Mouse (Mus musculus) embryonic facial prominence, embryonic 10.5 days (tissue): ENCODE data around the gene Dusp8. TPM values are rescaled to one million over a fixed set of nuclear protein-coding genes. Genes with fewer than 3 reads are reported as not detected.

Experiments
- DNase-seq: peaks from one replicate; pipeline ENCODE4 v3.0.0-alpha.2; 2017; ENCODE audit warnings: low spot score
- H3K27ac ChIP-seq: fragments of 300-500 bp; sonication (generic); replicated peaks from 2 replicates; pipeline ENCODE4 v1.5.1; 2016; ENCODE audit warnings: mild to moderate bottlenecking
- H3K27me3 ChIP-seq: fragments of 300-500 bp; sonication (generic); replicated peaks from 2 replicates; pipeline ENCODE4 v1.6.1; 2016; ENCODE audit warnings: low read depth, mild to moderate bottlenecking; ENCODE audit not compliant: poor library complexity, severe bottlenecking
- H3K36me3 ChIP-seq: fragments of 300-500 bp; sonication (generic); replicated peaks from 2 replicates; pipeline ENCODE4 v1.6.1; 2016; ENCODE audit warnings: mild to moderate bottlenecking, moderate library complexity
- H3K4me1 ChIP-seq: fragments of 300-500 bp; sonication (generic); 2 replicates; pipeline ENCODE4 v1.6.1; 2016
- H3K4me3 ChIP-seq: fragments of 300-500 bp; sonication (generic); 2 replicates; pipeline ENCODE4 v1.5.1; 2016; ENCODE audit warnings: mild to moderate bottlenecking, moderate library complexity
- H3K9me3 ChIP-seq: fragments of 300-500 bp; sonication (generic); 2 replicates; pipeline ENCODE4 v1.6.1; 2016; ENCODE audit warnings: mild to moderate bottlenecking
- WGBS: fragments of 180-500 bp; shearing (Covaris S2); methylation state at CpG from one replicate; pipeline ENCODE4 v1.1.7; 2016; 5-methylcytosine and 5-hydroxymethylcytosine counted together
- polyA plus RNA-seq: library from polyadenylated mRNA; unstranded; fragments of >200 nt; fragmentation: Nextera tagmentation; extraction: Ambion mirVana; gene quantifications from 2 replicates; pipeline ENCODE4 v1.2.1, GENCODE M21; 2016

The Dusp8 gene
- polyA plus RNA-seq, 1 experiment from 2014 or later = 3.2 TPM

DNA sequence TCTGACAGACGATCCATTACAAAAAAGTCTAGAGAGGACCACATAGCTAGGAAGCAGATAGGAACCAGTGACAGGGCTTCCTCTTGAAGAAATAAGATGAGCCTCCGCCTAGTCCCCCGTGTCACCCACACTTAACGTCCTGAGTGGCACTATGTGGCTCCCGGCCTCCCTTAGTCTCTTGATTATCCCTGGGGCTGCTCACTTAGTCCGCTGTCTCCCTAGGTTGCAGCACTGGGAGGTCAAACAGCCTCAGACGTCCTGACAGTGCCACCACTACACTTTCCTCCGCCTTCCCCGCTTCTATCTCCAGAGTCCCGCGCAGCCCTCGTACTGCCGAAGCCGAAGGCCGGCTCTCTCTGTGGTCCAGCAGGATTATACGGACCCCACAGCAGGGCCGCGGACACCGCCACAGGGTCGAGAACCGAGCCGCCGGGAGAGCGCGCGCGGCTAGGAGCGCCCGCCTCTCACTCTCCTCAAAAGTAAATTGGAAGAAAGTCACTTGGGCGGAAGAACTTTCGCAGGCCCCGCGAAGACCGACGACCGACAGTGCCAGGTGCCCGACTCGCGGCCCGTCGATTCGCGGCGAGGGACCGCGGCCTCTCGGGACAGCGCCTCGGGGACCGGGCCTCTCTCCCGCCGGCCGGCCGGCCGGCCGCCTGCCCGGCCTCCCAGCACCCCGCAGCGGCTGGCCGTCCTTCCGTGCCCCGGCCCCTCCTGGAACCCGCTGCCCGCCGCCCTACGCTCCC, 35.3 kb downstream of the Dusp8 start:
- 1% methylated on average over 66 of the region's 66 CpGs for WGBS
- Histone ChIP-seq H3K27me3 (no peaks in the 10 kb centered on the region), H3K4me3 (peak overlapping the region; percentile 97), H3K9me3 (no peaks in the 10 kb centered on the region), H3K4me1 (peaks cover 26% of the 10 kb centered on the region), H3K27ac (peak overlapping the region; percentile 87), H3K36me3 (peaks cover 30% of the 10 kb centered on the region)
- DNase-seq = peak; percentile 9

DNA sequence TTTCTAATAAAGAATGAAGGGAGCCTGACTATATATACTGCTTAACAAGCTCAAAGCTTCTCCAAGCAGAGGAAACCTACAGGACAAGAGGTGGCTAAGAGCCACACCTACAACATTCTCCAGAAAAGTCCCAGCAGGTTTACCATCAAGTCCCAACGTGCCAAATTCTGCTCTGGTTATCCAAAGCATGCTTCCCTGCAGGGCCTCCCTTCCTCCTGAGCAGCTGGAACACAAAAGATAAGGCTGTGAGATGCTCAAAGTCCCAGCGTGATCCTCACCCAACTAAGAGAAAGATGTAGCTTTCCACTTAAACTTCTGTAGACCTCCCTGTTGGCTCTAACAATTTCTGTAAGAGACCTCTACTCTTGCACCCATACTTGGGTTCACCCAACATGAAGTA, 36.6 kb downstream of the Dusp8 start:
- Histone ChIP-seq H3K27me3 (no peaks in the 10 kb centered on the region), H3K4me3 (peak overlapping the region; percentile 97; the same call in 1 of the 2 replicates), H3K4me1 (peaks cover 26% of the 10 kb centered on the region), H3K36me3 (peaks cover 39% of the 10 kb centered on the region), H3K9me3 (no peaks in the 10 kb centered on the region), H3K27ac (no peak overlapping the region)
- DNase-seq = no peak
- WGBS = 72% methylated on average over 2 of the region's 2 CpGs

DNA sequence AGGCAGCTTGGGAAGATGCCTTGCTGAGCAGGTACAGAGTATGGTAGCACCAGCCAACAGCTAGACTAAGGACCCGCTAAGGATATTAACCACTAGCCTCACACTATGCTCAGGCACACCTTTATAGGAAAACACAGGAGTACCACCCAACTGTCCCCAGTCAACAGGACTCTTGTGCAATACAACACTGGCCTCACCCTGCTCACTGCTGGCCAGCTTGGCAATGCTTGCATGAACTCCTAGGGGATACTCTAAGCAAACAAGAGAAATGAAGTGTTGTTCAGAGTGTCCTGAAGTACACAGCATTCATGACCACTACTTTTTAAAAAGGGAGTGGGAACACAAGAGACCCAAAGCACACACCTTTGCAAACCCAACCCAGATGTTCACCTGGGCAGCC, 38.5 kb downstream of the Dusp8 start:
- Histone ChIP-seq H3K36me3 (peaks cover 50% of the 10 kb centered on the region), H3K27ac (no peak overlapping the region), H3K4me1 (peaks cover 26% of the 10 kb centered on the region), H3K27me3 (no peaks in the 10 kb centered on the region), H3K9me3 (no peaks in the 10 kb centered on the region), H3K4me3 (no peak overlapping the region)
- 89% methylated on average over 1 of the region's 1 CpGs for WGBS
- DNase-seq = no peak

DNA sequence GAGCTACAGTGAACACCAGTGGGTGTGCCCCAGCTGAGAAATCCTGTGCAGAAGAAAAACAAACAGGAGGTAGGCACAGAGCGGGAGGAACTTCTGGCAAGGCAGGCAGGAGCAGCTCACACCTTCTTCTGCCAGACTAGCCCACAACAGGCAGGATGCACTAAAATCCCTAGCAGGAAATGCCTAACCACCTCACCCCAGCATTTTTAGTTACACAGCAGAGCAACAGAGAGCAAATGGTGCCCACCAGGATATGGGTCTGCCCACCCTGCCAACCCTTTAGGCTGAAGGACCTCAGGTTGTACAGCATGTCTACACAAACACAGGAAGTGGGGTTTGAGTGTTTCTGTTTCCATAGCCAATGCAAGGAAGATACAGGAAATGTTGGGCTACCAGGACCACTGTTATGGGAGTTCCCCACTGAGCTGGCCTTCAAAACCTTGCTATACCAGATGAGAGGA, 39.0 kb downstream of the Dusp8 start:
- no peak overlapping the region for H3K27ac ChIP-seq
- no peaks in the 10 kb centered on the region for H3K27me3 ChIP-seq
- H3K36me3 ChIP-seq = peaks cover 54% of the 10 kb centered on the region
- peaks cover 25% of the 10 kb centered on the region for H3K4me1 ChIP-seq
- WGBS = 70% methylated on average over 1 of the region's 1 CpGs
- H3K4me3 ChIP-seq = no peak overlapping the region
- no peaks in the 10 kb centered on the region for H3K9me3 ChIP-seq
- no peak for DNase-seq

DNA sequence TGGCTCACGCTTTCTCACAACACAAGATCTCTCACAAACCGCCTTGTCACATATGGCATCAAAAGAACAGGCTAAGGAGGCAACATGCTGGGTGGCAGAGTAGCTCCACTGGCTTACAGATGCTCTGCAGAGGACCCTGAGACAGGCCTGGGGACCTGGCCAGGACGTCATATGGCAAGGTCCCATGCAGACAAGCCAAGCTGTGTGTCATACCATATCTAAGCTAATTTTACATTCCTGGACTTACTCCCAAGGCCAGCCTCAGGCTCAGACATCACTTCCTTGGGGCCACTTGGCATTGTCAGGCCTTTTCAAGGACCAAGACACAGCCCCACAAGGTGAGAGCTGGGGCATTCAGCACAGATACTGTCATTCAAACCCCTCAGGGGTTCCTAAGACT, 40.2 kb downstream of the Dusp8 start:
- no peak overlapping the region for H3K4me3 ChIP-seq
- H3K27me3 ChIP-seq = no peaks in the 10 kb centered on the region
- 88% methylated on average over 3 of the region's 3 CpGs for WGBS
- no peaks in the 10 kb centered on the region for H3K9me3 ChIP-seq
- H3K27ac ChIP-seq = no peak overlapping the region
- no peak for DNase-seq
- H3K4me1 ChIP-seq = peaks cover 20% of the 10 kb centered on the region
- H3K36me3 ChIP-seq = peaks cover 59% of the 10 kb centered on the region

DNA sequence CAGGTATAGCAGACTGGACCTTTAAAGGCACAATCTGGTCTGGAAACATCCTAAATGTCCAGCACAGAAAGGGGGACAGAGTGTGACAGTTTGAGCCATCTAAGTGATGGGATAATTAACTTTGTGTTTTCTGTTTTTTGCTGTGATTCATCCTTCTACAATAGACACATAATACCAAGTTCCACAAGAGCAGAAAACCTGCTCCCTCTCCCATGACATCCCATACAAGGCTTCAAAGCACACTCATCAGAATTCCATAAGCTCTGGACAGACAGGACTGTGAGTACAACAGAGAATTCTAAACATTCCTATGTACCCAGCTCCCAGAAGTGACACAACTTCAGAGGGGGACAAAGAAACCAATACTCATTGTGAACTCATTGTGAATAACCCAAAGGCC, 45.1 kb downstream of the Dusp8 start:
- Histone ChIP-seq H3K4me3 (no peak overlapping the region), H3K4me1 (0 out of 2 replicates have a peak, but pooled peaks cover under 1% of the 10 kb centered on the region), H3K27ac (no peak overlapping the region), H3K27me3 (no peaks in the 10 kb centered on the region), H3K9me3 (no peaks in the 10 kb centered on the region), H3K36me3 (peaks cover 54% of the 10 kb centered on the region)
- DNase-seq = no peak

DNA sequence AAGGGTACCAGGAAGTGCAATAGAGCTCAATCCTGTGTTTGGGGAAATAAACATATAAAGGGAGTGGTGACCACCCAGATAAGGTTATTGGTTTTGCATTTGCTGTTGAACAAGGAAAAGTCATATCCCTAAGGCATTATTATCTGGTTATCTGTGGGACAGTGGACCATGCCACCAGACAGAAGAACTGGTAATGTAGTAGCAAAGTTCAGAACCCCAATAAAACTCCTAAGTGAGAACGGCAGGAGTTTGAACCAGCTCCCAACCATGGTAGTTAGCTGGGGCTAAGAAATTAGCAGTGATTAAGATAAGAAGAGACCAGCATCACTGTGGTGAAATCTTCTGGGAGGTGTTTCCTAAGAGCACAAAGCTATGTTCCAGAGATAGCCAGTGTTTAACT, 49.7 kb downstream of the Dusp8 start:
- Histone ChIP-seq H3K4me1 (peaks cover 6% of the 10 kb centered on the region; the same call in 1 of the 2 replicates), H3K27ac (no peak overlapping the region), H3K9me3 (no peaks in the 10 kb centered on the region), H3K36me3 (peaks cover 29% of the 10 kb centered on the region), H3K27me3 (no peaks in the 10 kb centered on the region), H3K4me3 (no peak overlapping the region)
- 97% methylated on average over 1 of the region's 1 CpGs for WGBS
- no peak for DNase-seq

DNA sequence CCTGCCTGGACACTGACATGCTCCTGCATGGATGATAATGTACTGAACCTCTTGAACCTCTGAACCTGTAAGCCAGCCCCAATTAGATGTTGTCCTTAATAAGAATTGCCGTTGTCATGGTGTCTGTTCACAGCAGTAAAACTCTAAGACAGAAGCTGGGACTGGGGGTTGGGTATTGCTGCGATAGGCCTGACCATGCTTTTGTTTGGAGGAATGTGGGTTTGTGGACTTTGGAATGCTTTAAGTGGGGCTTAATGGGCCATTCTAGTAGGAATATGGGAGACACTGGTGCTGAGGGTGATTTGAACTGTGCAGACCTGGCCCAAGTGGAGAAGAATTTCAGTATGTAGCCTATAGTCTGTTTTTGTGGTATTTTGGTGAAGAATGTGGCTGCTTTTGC, 50.3 kb downstream of the Dusp8 start:
- H3K27me3 ChIP-seq = no peaks in the 10 kb centered on the region
- peaks cover 29% of the 10 kb centered on the region for H3K36me3 ChIP-seq
- H3K4me1 ChIP-seq = peaks cover 6% of the 10 kb centered on the region; the same call in 1 of the 2 replicates
- DNase-seq = no peak
- H3K27ac ChIP-seq = no peak overlapping the region
- H3K4me3 ChIP-seq = no peak overlapping the region
- H3K9me3 ChIP-seq = no peaks in the 10 kb centered on the region
- 64% methylated on average over 2 of the region's 2 CpGs for WGBS

DNA sequence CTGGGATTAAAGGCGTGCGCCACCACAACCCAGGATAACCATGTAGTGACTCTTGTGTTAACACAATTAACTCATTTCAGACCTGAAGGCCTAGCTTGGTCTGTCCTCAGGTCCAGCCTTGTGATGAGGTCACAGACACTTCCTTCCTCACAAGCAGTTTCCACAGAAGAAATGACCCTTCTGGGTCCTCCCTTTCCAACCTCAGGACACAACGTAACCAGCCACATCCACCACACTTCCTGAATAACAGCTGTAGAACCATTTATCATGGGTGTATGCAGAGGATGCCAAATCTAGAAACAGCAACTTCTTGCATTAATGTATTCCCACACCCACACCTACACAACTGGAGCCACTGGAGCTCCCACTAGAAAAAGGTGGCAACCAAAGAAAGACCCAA, 54.9 kb downstream of the Dusp8 start:
- Histone ChIP-seq H3K4me1 (peaks cover 9% of the 10 kb centered on the region; the same call in 1 of the 2 replicates), H3K4me3 (no peak overlapping the region), H3K27ac (no peak overlapping the region), H3K9me3 (no peaks in the 10 kb centered on the region), H3K27me3 (no peaks in the 10 kb centered on the region), H3K36me3 (0 out of 2 replicates have a peak, but pooled peaks cover 5% of the 10 kb centered on the region)
- no peak for DNase-seq
- WGBS = 91% methylated on average over 3 of the region's 3 CpGs

DNA sequence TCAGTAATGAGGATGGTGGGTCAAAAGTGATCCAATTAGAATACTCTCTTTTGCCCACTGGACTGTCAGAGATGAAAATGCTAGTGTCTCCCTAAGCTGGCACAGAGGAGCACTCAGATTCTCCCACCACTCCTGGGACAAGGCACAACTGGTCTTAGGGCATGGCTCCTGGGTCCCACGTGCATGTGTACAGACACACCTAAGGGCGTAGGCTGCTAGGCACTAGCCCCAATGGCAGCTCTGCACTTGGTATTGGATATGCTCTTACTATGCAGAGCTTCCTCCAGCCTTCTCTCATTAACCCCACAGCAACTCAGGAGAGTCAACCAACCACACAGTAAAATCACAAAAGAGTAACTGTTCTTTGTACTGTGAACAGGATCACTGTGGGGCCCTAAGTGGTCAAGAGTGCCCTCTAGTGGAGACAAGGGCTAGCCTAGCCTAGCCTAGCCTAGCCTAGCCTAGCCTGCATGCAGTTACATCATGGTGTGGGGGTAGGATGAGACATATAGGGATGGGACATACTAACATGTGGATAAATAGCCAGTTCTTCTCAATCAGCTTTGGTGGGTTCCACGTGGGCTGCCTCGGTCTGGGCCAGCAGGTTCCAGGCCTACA, 58.0 kb downstream of the Dusp8 start:
- Histone ChIP-seq H3K36me3 (no peaks in the 10 kb centered on the region), H3K4me1 (0 out of 2 replicates have a peak, but pooled peaks cover 3% of the 10 kb centered on the region), H3K27me3 (no peaks in the 10 kb centered on the region), H3K27ac (no peak overlapping the region), H3K9me3 (no peaks in the 10 kb centered on the region), H3K4me3 (no peak overlapping the region)
- 71% methylated on average over 4 of the region's 4 CpGs for WGBS
- DNase-seq = peak; percentile 40

DNA sequence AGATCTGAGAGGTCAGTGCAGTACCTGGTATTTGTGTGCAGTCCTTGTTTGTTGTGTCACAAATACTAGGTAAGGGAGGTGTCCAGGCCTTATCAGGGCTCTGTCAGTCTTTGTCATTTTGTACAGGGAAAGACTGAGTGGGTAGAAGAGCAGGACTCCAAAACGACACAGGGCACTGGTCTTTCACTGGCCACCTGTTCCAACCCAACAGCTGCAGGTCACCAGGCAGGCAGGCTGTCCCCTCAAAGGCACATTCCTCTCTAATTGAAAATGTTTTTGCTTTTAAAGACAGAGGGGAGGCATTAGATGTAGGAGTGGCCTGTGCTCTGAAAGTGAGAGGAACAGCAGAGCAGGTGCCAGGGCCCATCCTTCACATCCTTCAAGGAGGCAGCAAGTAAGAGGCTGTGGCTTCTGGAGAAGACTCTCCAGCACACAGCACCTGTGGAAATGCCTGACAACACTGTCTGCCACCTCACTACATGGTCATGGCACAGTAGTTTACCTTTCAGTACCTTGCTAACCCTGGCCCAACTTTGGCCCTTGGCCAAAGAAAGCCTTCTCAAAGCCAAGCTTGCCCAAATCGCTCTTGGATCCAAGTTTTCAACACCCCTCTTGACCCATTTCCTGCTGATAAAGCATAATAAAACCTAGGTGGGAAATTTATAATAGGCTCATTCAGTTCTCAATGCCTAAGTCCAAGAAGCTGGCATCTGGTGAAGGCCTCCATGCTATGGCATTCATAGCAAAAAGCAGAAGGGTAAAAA, 60.4 kb downstream of the Dusp8 start:
- Histone ChIP-seq H3K27ac (no peak overlapping the region), H3K36me3 (no peaks in the 10 kb centered on the region; the same call in 1 of the 2 replicates), H3K4me1 (0 out of 2 replicates have a peak, but pooled peaks cover 3% of the 10 kb centered on the region), H3K27me3 (no peaks in the 10 kb centered on the region), H3K4me3 (no peak overlapping the region), H3K9me3 (no peaks in the 10 kb centered on the region)
- 73% methylated on average over 2 of the region's 2 CpGs for WGBS
- DNase-seq = no peak

DNA sequence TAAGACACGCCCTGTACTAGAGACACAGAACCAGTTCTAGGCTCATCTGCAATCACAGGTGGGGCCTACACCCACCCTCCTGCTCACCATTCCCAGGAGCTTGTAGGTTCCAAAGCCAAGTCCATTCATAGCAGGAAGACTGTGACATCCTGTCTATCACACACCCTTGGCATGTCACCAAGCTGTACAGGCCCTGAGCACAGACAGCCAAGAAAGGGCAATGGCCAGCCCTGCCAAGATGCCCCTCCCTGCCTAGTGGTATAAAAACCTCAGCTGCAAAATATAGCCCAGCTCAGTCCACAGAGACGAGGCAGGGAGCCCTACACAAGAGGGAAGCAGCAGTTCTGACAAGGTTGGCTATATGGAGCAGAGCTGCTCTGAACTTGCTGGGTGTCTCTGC, 61.4 kb downstream of the Dusp8 start:
- Histone ChIP-seq H3K4me1 (0 out of 2 replicates have a peak, but pooled peaks cover 3% of the 10 kb centered on the region), H3K9me3 (no peaks in the 10 kb centered on the region), H3K27me3 (no peaks in the 10 kb centered on the region), H3K4me3 (no peak overlapping the region), H3K27ac (no peak overlapping the region), H3K36me3 (no peaks in the 10 kb centered on the region; the same call in 1 of the 2 replicates)
- no peak for DNase-seq
- 87% methylated on average over 2 of the region's 2 CpGs for WGBS
